Mouse (Mus musculus): ENCODE data around the gene Cxcl17. TPM values are rescaled to one million over a fixed set of nuclear protein-coding genes. Genes with fewer than 3 reads are reported as not detected.
A peak's percentile ranks its signal among the peaks of the same experiment; 100 is the strongest.

The Cxcl17 gene
- total RNA-seq, 2 experiments from 2014 or later = not detected

GRCm38 (mm10) chr7:25378181-25379100, 34.2 kb downstream of the Cxcl17 start:
- ATAC-seq (replicated peaks; ENCODE audit: low FRiP score, poor library complexity, severe bottlenecking) = no peak

GRCm38 (mm10) chr7:25377100-25377700, 35.5 kb downstream of the Cxcl17 start:
- ATAC-seq (replicated peaks; ENCODE audit: low FRiP score, poor library complexity, severe bottlenecking) = no peak

- no peak for ATAC-seq (replicated peaks; ENCODE audit: low FRiP score, poor library complexity, severe bottlenecking)
These were observed 36.1 kb downstream of the Cxcl17 start for GRCm38 (mm10) chr7:25376556-25376955.

- ATAC-seq (replicated peaks; ENCODE audit: low FRiP score, poor library complexity, severe bottlenecking) = no peak
These were observed 40.2 kb downstream of the Cxcl17 start for GRCm38 (mm10) chr7:25372441-25372840.

- ATAC-seq (replicated peaks; ENCODE audit: low FRiP score, poor library complexity, severe bottlenecking) = no peak
These were observed 43.5 kb downstream of the Cxcl17 start, which contains the start of gene Cnfn for GRCm38 (mm10) chr7:25369058-25369749. Gene Cnfn, minus strand, starts transcription at chr7:25369724.

GRCm38 (mm10) chr7:25368333-25368732, 44.4 kb downstream of the Cxcl17 start:
- ATAC-seq (replicated peaks; ENCODE audit: low FRiP score, poor library complexity, severe bottlenecking) = no peak

- ATAC-seq (replicated peaks; ENCODE audit: low FRiP score, poor library complexity, severe bottlenecking) = no peak
These were observed 44.9 kb downstream of the Cxcl17 start for GRCm38 (mm10) chr7:25367632-25368293.

- ATAC-seq (replicated peaks; ENCODE audit: low FRiP score, poor library complexity, severe bottlenecking) = no peak
These were observed 46.6 kb downstream of the Cxcl17 start for GRCm38 (mm10) chr7:25365937-25366625.

- ATAC-seq (replicated peaks; ENCODE audit: low FRiP score, poor library complexity, severe bottlenecking) = no peak
These were observed 49.1 kb downstream of the Cxcl17 start for GRCm38 (mm10) chr7:25363632-25364031.

- 0 out of 2 replicates have a peak, but pooled peaks have one; percentile 42 for ATAC-seq (replicated peaks; ENCODE audit: low FRiP score, poor library complexity, severe bottlenecking)
These were observed 49.5 kb downstream of the Cxcl17 start for GRCm38 (mm10) chr7:25363151-25363550.

- no peak for ATAC-seq (replicated peaks; ENCODE audit: low FRiP score, poor library complexity, severe bottlenecking)
These were observed 53.9 kb downstream of the Cxcl17 start for GRCm38 (mm10) chr7:25358721-25359206.

Other genes starting within 250 kb of the Cxcl17 start
- gene Pou2f2, start 233.2 kb downstream of the Cxcl17 start, total RNA-seq (2015; ENCODE audit: low replicate concordance) = 3.1 and 4.8 TPM in 2 replicates
- 0.56 and 1.2 TPM in 2 replicates for gene Pou2f2, start 233.2 kb downstream of the Cxcl17 start, total RNA-seq (2017; ENCODE audit: low replicate concordance)
- gene Dedd2, start 192.3 kb downstream of the Cxcl17 start, total RNA-seq (2015; ENCODE audit: low replicate concordance) = 53.8 and 59.1 TPM in 2 replicates
- gene Dedd2, start 192.3 kb downstream of the Cxcl17 start, total RNA-seq (2017; ENCODE audit: low replicate concordance) = 164 and 194 TPM in 2 replicates
- gene Zfp526, start 191.5 kb downstream of the Cxcl17 start, total RNA-seq (2015; ENCODE audit: low replicate concordance) = 25.4 and 27.4 TPM in 2 replicates
- 33.7 and 37.7 TPM in 2 replicates for gene Zfp526, start 191.5 kb downstream of the Cxcl17 start, total RNA-seq (2017; ENCODE audit: low replicate concordance)
- gene Gsk3a, start 175.0 kb downstream of the Cxcl17 start, total RNA-seq (2015; ENCODE audit: low replicate concordance) = 35.2 and 39.5 TPM in 2 replicates
- gene Gsk3a, start 175.0 kb downstream of the Cxcl17 start, total RNA-seq (2017; ENCODE audit: low replicate concordance) = 24.2 and 29.0 TPM in 2 replicates
- 3.3 and 3.6 TPM in 2 replicates for gene Erf, start 162.1 kb downstream of the Cxcl17 start, total RNA-seq (2015; ENCODE audit: low replicate concordance)
- gene Erf, start 162.1 kb downstream of the Cxcl17 start, total RNA-seq (2017; ENCODE audit: low replicate concordance) = 2.4 and 2.6 TPM in 2 replicates
- 60.2 and 77.4 TPM in 2 replicates for gene Cic, start 145.2 kb downstream of the Cxcl17 start, total RNA-seq (2015; ENCODE audit: low replicate concordance)
- gene Cic, start 145.2 kb downstream of the Cxcl17 start, total RNA-seq (2017; ENCODE audit: low replicate concordance) = 15.3 and 26.6 TPM in 2 replicates
- 1.9 and 2.9 TPM in 2 replicates for gene Pafah1b3, start 114.9 kb downstream of the Cxcl17 start, total RNA-seq (2015; ENCODE audit: low replicate concordance)
- gene Pafah1b3, start 114.9 kb downstream of the Cxcl17 start, total RNA-seq (2017; ENCODE audit: low replicate concordance) = 0.98 TPM in 1 of 2 replicates, not detected in the other
- not detected in 2 replicates for gene Prr19, start 111.5 kb downstream of the Cxcl17 start, total RNA-seq (2015; ENCODE audit: low replicate concordance)
- not detected in 2 replicates for gene Prr19, start 111.5 kb downstream of the Cxcl17 start, total RNA-seq (2017; ENCODE audit: low replicate concordance)
- not detected in 2 replicates for gene Tmem145, start 106.8 kb downstream of the Cxcl17 start, total RNA-seq (2015; ENCODE audit: low replicate concordance)
- not detected in 2 replicates for gene Tmem145, start 106.8 kb downstream of the Cxcl17 start, total RNA-seq (2017; ENCODE audit: low replicate concordance)
- 0.19 and 0.42 TPM in 2 replicates for gene Megf8, start 95.7 kb downstream of the Cxcl17 start, total RNA-seq (2015; ENCODE audit: low replicate concordance)
- gene Megf8, start 95.7 kb downstream of the Cxcl17 start, total RNA-seq (2017; ENCODE audit: low replicate concordance) = 0.14 TPM in 1 of 2 replicates, not detected in the other
- gene Cnfn, start 43.2 kb downstream of the Cxcl17 start, total RNA-seq (2015; ENCODE audit: low replicate concordance) = not detected in 2 replicates
- not detected in 2 replicates for gene Cnfn, start 43.2 kb downstream of the Cxcl17 start, total RNA-seq (2017; ENCODE audit: low replicate concordance)
- 2.5 and 11.3 TPM in 2 replicates for gene Lipe, start 14.2 kb downstream of the Cxcl17 start, total RNA-seq (2015; ENCODE audit: low replicate concordance)
- 4.5 and 6.7 TPM in 2 replicates for gene Lipe, start 14.2 kb downstream of the Cxcl17 start, total RNA-seq (2017; ENCODE audit: low replicate concordance)
- gene Ceacam1, start 64.7 kb upstream of the Cxcl17 start, total RNA-seq (2015; ENCODE audit: low replicate concordance) = 72.6 and 100 TPM in 2 replicates
- 14.9 and 27.1 TPM in 2 replicates for gene Ceacam1, start 64.7 kb upstream of the Cxcl17 start, total RNA-seq (2017; ENCODE audit: low replicate concordance)
- 0.38 TPM in 1 of 2 replicates, not detected in the other for gene Ceacam2, start 127.0 kb upstream of the Cxcl17 start, total RNA-seq (2015; ENCODE audit: low replicate concordance)
- not detected in 2 replicates for gene Ceacam2, start 127.0 kb upstream of the Cxcl17 start, total RNA-seq (2017; ENCODE audit: low replicate concordance)
- gene Erich4, start 203.0 kb upstream of the Cxcl17 start, total RNA-seq (2015; ENCODE audit: low replicate concordance) = not detected in 2 replicates
- not detected in 2 replicates for gene Erich4, start 203.0 kb upstream of the Cxcl17 start, total RNA-seq (2017; ENCODE audit: low replicate concordance)
- gene Dmac2, start 206.5 kb upstream of the Cxcl17 start, total RNA-seq (2015; ENCODE audit: low replicate concordance) = 4.6 and 7.3 TPM in 2 replicates
- gene Dmac2, start 206.5 kb upstream of the Cxcl17 start, total RNA-seq (2017; ENCODE audit: low replicate concordance) = 2.5 and 4.1 TPM in 2 replicates
- gene B3gnt8, start 213.8 kb upstream of the Cxcl17 start, total RNA-seq (2015; ENCODE audit: low replicate concordance) = 1.9 and 2.5 TPM in 2 replicates
- 0.98 and 5.8 TPM in 2 replicates for gene B3gnt8, start 213.8 kb upstream of the Cxcl17 start, total RNA-seq (2017; ENCODE audit: low replicate concordance)
- gene Bckdha, start 246.1 kb upstream of the Cxcl17 start, total RNA-seq (2015; ENCODE audit: low replicate concordance) = 2.5 and 17.9 TPM in 2 replicates
- 4.3 and 5.2 TPM in 2 replicates for gene Bckdha, start 246.1 kb upstream of the Cxcl17 start, total RNA-seq (2017; ENCODE audit: low replicate concordance)
- gene Exosc5, start 246.3 kb upstream of the Cxcl17 start, total RNA-seq (2015; ENCODE audit: low replicate concordance) = 5.4 and 13.8 TPM in 2 replicates
- 3.6 and 10.1 TPM in 2 replicates for gene Exosc5, start 246.3 kb upstream of the Cxcl17 start, total RNA-seq (2017; ENCODE audit: low replicate concordance)